9 mouse cellular contexts compared by ENCODE assay signal in genomic region chr11:58978706-58979030, GRCm38 (mm10). TPM values are rescaled to one million over a fixed set of nuclear protein-coding genes. Genes with fewer than 3 reads are reported as not detected.
DNase-seq lines count a peak whose midpoint lies in the region; ATAC-seq lines count a peak whose summit lies in the region.
"Had no signal": no experiment of that assay in that cellular context is flagged by ENCODE, and none has a peak within 500 bp of the region (broad histone marks: within the 10 kb centered on the region; RNA-seq: fewer than 3 reads in every experiment).

No protein-coding gene starts in this region.

- peaks cover 64% of the 10 kb centered on the region for H3K4me1 ChIP-seq in megakaryocyte, embryonic 14.5 days
- peaks cover 42% of the 10 kb centered on the region for H3K4me1 ChIP-seq in limb, embryonic 13.5 days
- H3K4me1 ChIP-seq in stomach, embryonic 16.5 days (ENCODE audit: control insufficient read depth, insufficient read depth, low read length): peaks cover 28% of the 10 kb centered on the region

- H3K4me2 ChIP-seq in limb, embryonic 13.5 days (replicated peaks): peak overlapping the region; percentile 100
- peak overlapping the region; percentile 99 for H3K4me2 ChIP-seq in stomach, embryonic 16.5 days (ENCODE audit: low read depth, low read length)

- no peak for DNase-seq in right cerebral cortex, postnatal 14 days
- DNase-seq in gastrocnemius, postnatal 36 days: no peak
- no peak for DNase-seq in thymus, adult 18-20 months

- peak overlapping the region; percentile 95 for H3K9ac ChIP-seq in limb, embryonic 13.5 days
- H3K9ac ChIP-seq in stomach, embryonic 16.5 days (ENCODE audit: low read length): peak overlapping the region; percentile 92

- peak overlapping the region; percentile 98 for H3K4me3 ChIP-seq in megakaryocyte, embryonic 14.5 days (replicated peaks)
- peak overlapping the region; percentile 97 for H3K4me3 ChIP-seq in limb, embryonic 13.5 days
- peak overlapping the region; percentile 76 for H3K4me3 ChIP-seq in stomach, embryonic 16.5 days (replicated peaks; ENCODE audit: low read length)

- H3K27me3 ChIP-seq in megakaryocyte, embryonic 14.5 days (replicated peaks): no peaks in the 10 kb centered on the region
- no peaks in the 10 kb centered on the region for H3K27me3 ChIP-seq in limb, embryonic 13.5 days
- no peaks in the 10 kb centered on the region for H3K27me3 ChIP-seq in stomach, embryonic 16.5 days (ENCODE audit: control insufficient read depth, insufficient read depth, low read length)

- ATAC-seq in megakaryocyte, adult 5-6 weeks (ENCODE audit: poor library complexity, severe bottlenecking): no peak
- peak; percentile 7; the same call in 1 of the 2 replicates for ATAC-seq in erythroid progenitor cell, adult 5-6 weeks (replicated peaks; ENCODE audit: low FRiP score, poor library complexity, severe bottlenecking)
- no peak for ATAC-seq in limb, embryonic 13.5 days (ENCODE audit: low FRiP score, low read depth)
- no peak for ATAC-seq in stomach, embryonic 16.5 days (ENCODE audit: insufficient read depth, low FRiP score)

- intact Hi-C loops in gastrocnemius, postnatal 36 days (cut with DNase I): no loop called here

- H3K36me3 ChIP-seq in megakaryocyte, embryonic 14.5 days (replicated peaks; ENCODE audit: low read length): peaks cover 40% of the 10 kb centered on the region
- peaks cover 29% of the 10 kb centered on the region for H3K36me3 ChIP-seq in limb, embryonic 13.5 days
- peaks cover 7% of the 10 kb centered on the region for H3K36me3 ChIP-seq in stomach, embryonic 16.5 days (ENCODE audit: control insufficient read depth, insufficient read depth, low read length)

- no peak overlapping the region for H3K27ac ChIP-seq in limb, embryonic 13.5 days
- H3K27ac ChIP-seq in stomach, embryonic 16.5 days (ENCODE audit: low read length): peak overlapping the region; percentile 80

- 5% methylated on average over 5 of the region's 5 CpGs for WGBS in limb, embryonic 13.5 days
- 2% methylated on average over 5 of the region's 5 CpGs for WGBS in stomach, embryonic 16.5 days

- H3K9me3 ChIP-seq in megakaryocyte, embryonic 14.5 days: no peaks in the 10 kb centered on the region
- H3K9me3 ChIP-seq in limb, embryonic 13.5 days: no peaks in the 10 kb centered on the region
- H3K9me3 ChIP-seq in stomach, embryonic 16.5 days (replicated peaks; ENCODE audit: control insufficient read depth, low read length): no peaks in the 10 kb centered on the region

RNA-seq across cellular contexts. Expression of gene Trim11, which starts 0.8 kb away (rescaled TPM):
- polyA plus RNA-seq in megakaryocyte, embryonic 14.5 days (2012; ENCODE audit: insufficient read depth, low replicate concordance): 12.8 and 20.1 TPM in 2 replicates
- 22.2 and 26.7 TPM in 2 replicates for total RNA-seq in megakaryocyte, adult 5-6 weeks (2015)
- 30.0 and 33.2 TPM in 2 replicates for total RNA-seq in megakaryocyte, adult 5-6 weeks (2017)
- 10.1 and 18.0 TPM in 2 replicates for total RNA-seq in erythroid progenitor cell, adult 5-6 weeks (2015; ENCODE audit: low replicate concordance)
- total RNA-seq in erythroid progenitor cell, adult 5-6 weeks (2017; ENCODE audit: low replicate concordance): 11.3 and 15.2 TPM in 2 replicates
- polyA plus RNA-seq in limb, embryonic 13.5 days (2015; fragmentation: Nextera tagmentation; extraction: Ambion mirVana): 23.8 and 24.0 TPM in 2 replicates
- 20.5 and 20.8 TPM in 2 replicates for polyA plus RNA-seq in stomach, embryonic 16.5 days (2015; fragmentation: Nextera tagmentation; extraction: Ambion mirVana)
- 1 to 10 TPM; 5.6 to 7.4 TPM for total RNA-seq in gastrocnemius, postnatal 36 days (2021)

RNA-seq across cellular contexts. Expression of gene Hist3h2a, which starts 24.2 kb away (rescaled TPM):
- polyA plus RNA-seq in megakaryocyte, embryonic 14.5 days (2012; ENCODE audit: insufficient read depth, low replicate concordance): 16.9 TPM in 1 of 2 replicates, not detected in the other
- 20.6 and 24.9 TPM in 2 replicates for total RNA-seq in megakaryocyte, adult 5-6 weeks (2015)
- 267 and 273 TPM in 2 replicates for total RNA-seq in megakaryocyte, adult 5-6 weeks (2017)
- total RNA-seq in erythroid progenitor cell, adult 5-6 weeks (2015; ENCODE audit: low replicate concordance): 186 and 192 TPM in 2 replicates
- total RNA-seq in erythroid progenitor cell, adult 5-6 weeks (2017; ENCODE audit: low replicate concordance): 1,299 and 1,489 TPM in 2 replicates
- 29.6 and 29.9 TPM in 2 replicates for polyA plus RNA-seq in limb, embryonic 13.5 days (2015; fragmentation: Nextera tagmentation; extraction: Ambion mirVana)
- polyA plus RNA-seq in stomach, embryonic 16.5 days (2015; fragmentation: Nextera tagmentation; extraction: Ambion mirVana): 28.1 and 33.0 TPM in 2 replicates
- total RNA-seq in gastrocnemius, postnatal 36 days (2021): 10 to 100 TPM in 1 of 2 experiments, 1 to 10 TPM in 1; 9.5 to 10.5 TPM

RNA-seq across cellular contexts. Expression of gene Trim17, which starts 24.2 kb away (rescaled TPM):
- 11.3 and 13.8 TPM in 2 replicates for polyA plus RNA-seq in megakaryocyte, embryonic 14.5 days (2012; ENCODE audit: insufficient read depth, low replicate concordance)
- total RNA-seq in megakaryocyte, adult 5-6 weeks (2015): not detected in 2 replicates
- 0.07 TPM in 1 of 2 replicates, not detected in the other for total RNA-seq in megakaryocyte, adult 5-6 weeks (2017)
- total RNA-seq in erythroid progenitor cell, adult 5-6 weeks (2015; ENCODE audit: low replicate concordance): 0.36 and 0.84 TPM in 2 replicates
- total RNA-seq in erythroid progenitor cell, adult 5-6 weeks (2017; ENCODE audit: low replicate concordance): 1.2 TPM in 2 replicates
- polyA plus RNA-seq in limb, embryonic 13.5 days (2015; fragmentation: Nextera tagmentation; extraction: Ambion mirVana): 0.87 and 1.7 TPM in 2 replicates
- 0.17 and 0.27 TPM in 2 replicates for polyA plus RNA-seq in stomach, embryonic 16.5 days (2015; fragmentation: Nextera tagmentation; extraction: Ambion mirVana)
- under 1 TPM; 0.13 to 0.17 TPM for total RNA-seq in gastrocnemius, postnatal 36 days (2021)
- total RNA-seq: common myeloid progenitor, adult 5-6 weeks had no signal

RNA-seq across cellular contexts. Expression of gene Hist3h2ba, which starts 29.9 kb away (rescaled TPM):
- polyA plus RNA-seq in megakaryocyte, embryonic 14.5 days (2012; ENCODE audit: insufficient read depth, low replicate concordance): 5.3 and 6.7 TPM in 2 replicates
- 4.6 and 6.9 TPM in 2 replicates for total RNA-seq in megakaryocyte, adult 5-6 weeks (2015)
- total RNA-seq in megakaryocyte, adult 5-6 weeks (2017): 5.4 and 10.9 TPM in 2 replicates
- total RNA-seq in erythroid progenitor cell, adult 5-6 weeks (2015; ENCODE audit: low replicate concordance): 265 and 290 TPM in 2 replicates
- 136 and 409 TPM in 2 replicates for total RNA-seq in erythroid progenitor cell, adult 5-6 weeks (2017; ENCODE audit: low replicate concordance)
- 35.8 and 40.7 TPM in 2 replicates for polyA plus RNA-seq in limb, embryonic 13.5 days (2015; fragmentation: Nextera tagmentation; extraction: Ambion mirVana)
- polyA plus RNA-seq in stomach, embryonic 16.5 days (2015; fragmentation: Nextera tagmentation; extraction: Ambion mirVana): 44.0 and 50.7 TPM in 2 replicates
- 1 to 10 TPM; 1.1 to 1.5 TPM for total RNA-seq in gastrocnemius, postnatal 36 days (2021)

RNA-seq across cellular contexts. Expression of gene Rnf187, which starts 40.0 kb away (rescaled TPM):
- 271 and 450 TPM in 2 replicates for polyA plus RNA-seq in megakaryocyte, embryonic 14.5 days (2012; ENCODE audit: insufficient read depth, low replicate concordance)
- total RNA-seq in megakaryocyte, adult 5-6 weeks (2015): 42.6 and 42.9 TPM in 2 replicates
- 49.7 and 61.7 TPM in 2 replicates for total RNA-seq in megakaryocyte, adult 5-6 weeks (2017)
- total RNA-seq in erythroid progenitor cell, adult 5-6 weeks (2015; ENCODE audit: low replicate concordance): 104 and 109 TPM in 2 replicates
- 104 and 117 TPM in 2 replicates for total RNA-seq in erythroid progenitor cell, adult 5-6 weeks (2017; ENCODE audit: low replicate concordance)
- polyA plus RNA-seq in limb, embryonic 13.5 days (2015; fragmentation: Nextera tagmentation; extraction: Ambion mirVana): 245 and 261 TPM in 2 replicates
- polyA plus RNA-seq in stomach, embryonic 16.5 days (2015; fragmentation: Nextera tagmentation; extraction: Ambion mirVana): 113 TPM in 2 replicates
- 10 to 100 TPM; 86.9 to 96.5 TPM for total RNA-seq in gastrocnemius, postnatal 36 days (2021)
